ENCODE assay signal across 10 mouse cellular contexts in genomic region chr16:91363483-91363882, GRCm38 (mm10). TPM values are rescaled to one million over a fixed set of nuclear protein-coding genes. Genes with fewer than 3 reads are reported as not detected.
DNase-seq lines count a peak whose midpoint lies in the region; ATAC-seq and TF ChIP-seq lines count a peak whose summit lies in the region.
"Had no signal": no experiment of that assay in that cellular context is flagged by ENCODE, and none has a peak within 500 bp of the region (broad histone marks: within the 10 kb centered on the region; RNA-seq: fewer than 3 reads in every experiment).

No protein-coding gene starts in this region.

- intact Hi-C loops in heart, postnatal 25 days (cut with DNase I), result loop anchor here (5.0 kb wide), 1 partner anchor 99 kb away; no protein-coding TSS in a partner anchor

- H3K9me3 ChIP-seq in hindbrain, embryonic 13.5 days, result no peaks in the 10 kb centered on the region
- H3K9me3 ChIP-seq in hindbrain, embryonic 10.5 days, result no peaks in the 10 kb centered on the region
- no peaks in the 10 kb centered on the region for H3K9me3 ChIP-seq in lung, embryonic 15.5 days

- H3K4me1 ChIP-seq in hindbrain, embryonic 13.5 days (replicated peaks), result peaks cover 12% of the 10 kb centered on the region
- peaks cover 10% of the 10 kb centered on the region; the same call in 1 of the 2 replicates for H3K4me1 ChIP-seq in hindbrain, embryonic 10.5 days (replicated peaks)
- peaks cover 33% of the 10 kb centered on the region for H3K4me1 ChIP-seq in lung, embryonic 15.5 days

- H3K27ac ChIP-seq in hindbrain, embryonic 13.5 days, result 0 out of 2 replicates have a peak overlapping the region, but pooled peaks have one; percentile 4
- no peak overlapping the region for H3K27ac ChIP-seq in hindbrain, embryonic 10.5 days
- H3K27ac ChIP-seq in lung, embryonic 15.5 days, result peak overlapping the region; percentile 84

- no peak for ATAC-seq in hindbrain, embryonic 13.5 days (ENCODE audit: low FRiP score)
- ATAC-seq in lung, embryonic 15.5 days (ENCODE audit: borderline replicate concordance, extremely low read depth, low FRiP score, low TSS enrichment), result peak; percentile 66

- H3K4me3 ChIP-seq in hindbrain, embryonic 13.5 days, result no peak overlapping the region
- H3K4me3 ChIP-seq in hindbrain, embryonic 10.5 days, result no peak overlapping the region
- H3K4me3 ChIP-seq in lung, embryonic 15.5 days, result no peak overlapping the region

- TF ChIP-seq POLR2A in brain, embryonic 14.5 days (IDR thresholded peaks at IDR 0.05; ENCODE audit: borderline replicate concordance, extremely low read depth, insufficient read depth, insufficient read length, poor library complexity, severe bottlenecking), result no peak

- no peak for DNase-seq in hindbrain, embryonic 10.5 days (ENCODE audit: low spot score)
- peak; percentile 52 for DNase-seq in brain, embryonic 14.5 days (ENCODE audit: low read depth)
- DNase-seq in heart, postnatal 25 days (ENCODE audit: low spot score), result peak; percentile 44
- no peak for DNase-seq in right cerebral cortex, postnatal 10 days (ENCODE audit: low spot score in 2 of 2)
- no peak for DNase-seq in spleen, postnatal 14 days (ENCODE audit: low spot score in 2 of 2)
- DNase-seq in layer of hippocampus, adult 11-12 months (ENCODE audit: low spot score), result no peak

- no peak overlapping the region for H3K4me2 ChIP-seq in hindbrain, embryonic 13.5 days
- H3K4me2 ChIP-seq in lung, embryonic 15.5 days, result 0 out of 2 replicates have a peak overlapping the region, but pooled peaks have one; percentile 1

- H3K27me3 ChIP-seq in hindbrain, embryonic 13.5 days, result no peaks in the 10 kb centered on the region
- H3K27me3 ChIP-seq in hindbrain, embryonic 10.5 days (ENCODE audit: insufficient read depth, poor library complexity, severe bottlenecking), result no peaks in the 10 kb centered on the region
- H3K27me3 ChIP-seq in lung, embryonic 15.5 days, result no peaks in the 10 kb centered on the region

- WGBS in hindbrain, embryonic 13.5 days, result 41% methylated on average over 3 of the region's 3 CpGs
- 36% methylated on average over 3 of the region's 3 CpGs for WGBS in hindbrain, embryonic 10.5 days
- WGBS in lung, embryonic 15.5 days, result 14% methylated on average over 3 of the region's 3 CpGs

- no peaks in the 10 kb centered on the region for H3K36me3 ChIP-seq in hindbrain, embryonic 13.5 days
- no peaks in the 10 kb centered on the region for H3K36me3 ChIP-seq in hindbrain, embryonic 10.5 days
- no peaks in the 10 kb centered on the region for H3K36me3 ChIP-seq in lung, embryonic 15.5 days

- H3K9ac ChIP-seq in hindbrain, embryonic 13.5 days, result no peak overlapping the region
- H3K9ac ChIP-seq in lung, embryonic 15.5 days, result no peak overlapping the region

- no peak for TF ChIP-seq CTCF in brain, embryonic 14.5 days (IDR thresholded peaks at IDR 0.05; ENCODE audit: borderline replicate concordance, extremely low read depth, insufficient read depth, insufficient read length)

RNA-seq across cellular contexts. Expression of gene Ifnar2, which starts 9.1 kb away (rescaled TPM):
- 33.2 and 36.3 TPM in 2 replicates for polyA plus RNA-seq in hindbrain, embryonic 13.5 days (2015; fragmentation: Nextera tagmentation; extraction: Ambion mirVana)
- 27.8 and 29.3 TPM in 2 replicates for polyA plus RNA-seq in hindbrain, embryonic 10.5 days (2016; fragmentation: Nextera tagmentation; extraction: Ambion mirVana)
- 20.5 and 24.1 TPM in 2 replicates for polyA plus RNA-seq in brain, embryonic 14.5 days (2012; rRNA removed)
- total RNA-seq in heart, postnatal 25 days (2021), result 10 to 100 TPM; 34.5 to 37.6 TPM
- polyA plus RNA-seq in lung, embryonic 15.5 days (2015; fragmentation: Nextera tagmentation; extraction: Ambion mirVana), result 61.9 and 70.3 TPM in 2 replicates

RNA-seq across cellular contexts. Expression of gene Gm21970, which starts 28.0 kb away (rescaled TPM):
- polyA plus RNA-seq in hindbrain, embryonic 13.5 days (2015; fragmentation: Nextera tagmentation; extraction: Ambion mirVana), result not detected in 2 replicates
- not detected in 2 replicates for polyA plus RNA-seq in hindbrain, embryonic 10.5 days (2016; fragmentation: Nextera tagmentation; extraction: Ambion mirVana)
- polyA plus RNA-seq in brain, embryonic 14.5 days (2012; rRNA removed), result 0.11 TPM in 1 of 2 replicates, not detected in the other
- not detected for total RNA-seq in heart, postnatal 25 days (2021)
- 0.36 TPM in 1 of 2 replicates, not detected in the other for polyA plus RNA-seq in lung, embryonic 15.5 days (2015; fragmentation: Nextera tagmentation; extraction: Ambion mirVana)
- total RNA-seq: hematopoietic stem cell, adult 5-6 weeks had no signal
- polyA plus RNA-seq: neural tube, embryonic 11.5 days had no signal

RNA-seq across cellular contexts. Expression of gene Il10rb, which starts 42.5 kb away (rescaled TPM):
- polyA plus RNA-seq in hindbrain, embryonic 13.5 days (2015; fragmentation: Nextera tagmentation; extraction: Ambion mirVana), result 10.1 and 11.1 TPM in 2 replicates
- 7.1 and 8.6 TPM in 2 replicates for polyA plus RNA-seq in hindbrain, embryonic 10.5 days (2016; fragmentation: Nextera tagmentation; extraction: Ambion mirVana)
- polyA plus RNA-seq in brain, embryonic 14.5 days (2012; rRNA removed), result 6.1 and 7.0 TPM in 2 replicates
- 100 to 1,000 TPM in 1 of 2 experiments, 10 to 100 TPM in 1; 97.5 to 105 TPM for total RNA-seq in heart, postnatal 25 days (2021)
- 45.0 and 49.5 TPM in 2 replicates for polyA plus RNA-seq in lung, embryonic 15.5 days (2015; fragmentation: Nextera tagmentation; extraction: Ambion mirVana)

Comparison
In these comparisons a context has a peak if more than half of its experiments do, and no peak if none do; other contexts are left out.
1. DNase-seq: peak in brain, embryonic 14.5 days (single experiment) and heart, postnatal 25 days (single experiment); none in hindbrain, embryonic 10.5 days (single experiment), right cerebral cortex, postnatal 10 days (0 of 2), spleen, postnatal 14 days (0 of 2) and layer of hippocampus, adult 11-12 months (single experiment).